Mouse (Mus musculus) activated CD4-positive, CD25-positive, alpha-beta regulatory T cell, adult 4 months (primary cell): ENCODE data around the gene Ppef1. TPM values are rescaled to one million over a fixed set of nuclear protein-coding genes. Genes with fewer than 3 reads are reported as not detected.
A peak's percentile ranks its signal among the peaks of the same experiment; 100 is the strongest.
"Not testable (repeated sequence)": the region's sequence is repeated elsewhere in the genome, so short reads cannot be mapped to it uniquely, and the experiment has no call there.

ENCODE experiments used
- ATAC-seq: one replicate; pipeline ENCODE4 v1.8.0; 2017
- polyA plus RNA-seq, 2 experiments: library from polyadenylated mRNA; unstranded; fragments of 100-300 nt; shearing (Covaris generic); gene quantifications; one replicate each; pipeline ENCODE4 v1.2.1; 2017

Ppef1 gene
- not detected for polyA plus RNA-seq

DNA sequence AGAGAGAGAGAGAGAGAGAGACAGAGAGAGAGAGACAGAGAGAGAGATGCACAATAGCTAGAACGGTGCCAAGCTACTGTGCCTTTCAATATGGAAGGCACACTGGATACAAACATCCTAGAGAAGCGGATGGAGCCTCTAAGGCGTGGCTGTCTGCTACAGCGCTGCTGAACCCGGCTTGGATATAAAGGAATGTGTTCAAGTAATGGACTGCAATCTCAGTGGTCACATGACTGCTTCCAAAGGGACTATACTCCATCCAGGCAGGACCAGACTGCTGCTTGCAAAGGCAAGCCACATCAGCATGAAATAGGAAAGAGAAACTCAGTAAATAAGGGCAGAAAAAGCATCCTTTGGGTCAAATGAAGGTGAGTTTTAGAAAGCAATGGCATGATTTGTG lies at the start of gene Ppef1:
Gene Ppef1 (minus strand): TSS at position 116 of the 400 bp plus-strand sequence.
- ATAC-seq: no peak

- no peak for ATAC-seq
Observed at GRCm38 (mm10) chrX:160782276-160782675, 46.7 kb upstream of the Ppef1 start.

- ATAC-seq: no peak
Observed at GRCm38 (mm10) chrX:160773033-160773432, 37.5 kb upstream of the Ppef1 start.

- not testable (repeated sequence) for ATAC-seq
Observed at GRCm38 (mm10) chrX:160769622-160770021, 34.1 kb upstream of the Ppef1 start.

GRCm38 (mm10) chrX:160767713-160768112 lies 32.1 kb upstream of the Ppef1 start, which contains the start of gene Rs1:
TSS of gene Rs1 (plus strand) at chrX:160768013.
- ATAC-seq: no peak

DNA sequence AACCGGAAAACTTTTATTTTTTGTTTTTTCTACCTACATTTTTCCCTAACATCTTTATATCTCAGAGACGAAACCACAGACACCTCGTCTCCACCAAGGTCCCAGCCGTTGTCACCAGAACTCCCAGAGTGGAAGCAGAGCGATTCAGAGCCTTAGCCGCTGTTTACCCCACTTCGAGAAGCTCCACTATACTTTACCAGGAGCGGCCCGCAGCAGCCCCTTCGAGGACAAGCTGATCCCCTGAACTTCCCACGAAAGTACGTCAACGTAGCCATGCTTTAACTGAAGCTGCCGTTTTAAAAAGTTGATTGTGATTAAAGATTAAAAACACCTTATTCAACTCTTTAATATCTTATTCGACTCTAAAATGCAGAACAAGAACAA lies 30.7 kb upstream of the Ppef1 start:
- ATAC-seq: peak; percentile 41

- ATAC-seq: peak; percentile 94
Observed at GRCm38 (mm10) chrX:160765389-160766232, 30.0 kb upstream of the Ppef1 start.

- ATAC-seq: no peak
Observed at GRCm38 (mm10) chrX:160750808-160751207, 15.2 kb upstream of the Ppef1 start.

DNA sequence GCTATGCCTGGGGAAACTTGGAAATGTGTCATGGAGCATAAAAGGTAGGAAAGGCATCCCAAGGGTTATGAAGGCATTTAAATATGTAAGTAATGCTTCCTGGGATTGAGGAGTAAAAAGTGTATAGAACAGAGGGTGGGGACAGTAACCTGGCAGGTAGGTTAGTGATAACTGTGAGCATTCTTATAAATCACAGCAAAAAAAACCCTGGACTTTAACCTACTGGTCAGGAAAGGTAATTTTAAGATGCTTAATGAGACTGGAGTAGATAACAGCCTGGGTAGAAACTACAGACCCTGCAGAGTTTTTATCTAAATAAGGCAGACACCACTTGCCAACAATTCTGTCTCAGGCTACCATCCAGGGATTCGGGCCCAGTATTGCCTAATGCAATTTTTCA lies 13.1 kb upstream of the Ppef1 start:
- ATAC-seq: no peak

DNA sequence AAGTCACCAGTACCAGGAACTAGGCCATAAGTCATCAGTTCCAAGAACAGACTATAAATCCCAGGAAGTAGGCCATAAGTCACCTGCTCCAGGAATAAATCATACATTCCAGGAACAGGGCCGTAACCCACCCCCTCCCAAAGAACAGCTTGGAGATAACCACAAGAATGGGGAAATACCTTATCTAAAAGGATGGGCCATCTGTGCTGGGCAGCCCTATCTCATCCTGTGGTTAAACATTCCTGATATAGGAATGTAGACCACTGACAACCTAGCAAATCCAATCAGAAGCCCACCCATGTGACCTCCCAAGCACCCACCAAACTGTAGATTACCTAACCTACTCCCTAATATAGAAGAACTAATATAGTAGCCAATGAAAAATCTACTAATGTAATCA lies 9.8 kb upstream of the Ppef1 start:
- no peak for ATAC-seq

- no peak for ATAC-seq
Observed at GRCm38 (mm10) chrX:160699171-160699570, 36.4 kb downstream of the Ppef1 start.

DNA sequence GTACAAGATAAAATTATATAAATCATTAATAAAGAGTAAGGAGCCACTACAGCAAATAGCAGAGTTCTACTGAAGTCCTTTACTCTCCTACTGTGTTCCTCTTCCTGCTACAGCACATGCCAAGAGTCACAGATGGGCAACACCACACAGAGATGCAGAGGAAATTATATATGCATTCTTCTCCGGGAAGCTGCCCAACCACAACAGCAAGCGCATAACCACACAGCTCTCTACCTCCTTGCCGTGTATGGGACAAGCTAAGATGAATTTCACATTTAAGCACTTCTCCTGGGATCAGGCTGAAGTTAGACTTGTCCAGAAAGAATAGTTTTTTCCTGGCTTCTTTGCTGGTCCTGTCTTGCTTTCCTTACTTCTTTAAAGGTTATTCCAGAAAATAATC lies 44.0 kb downstream of the Ppef1 start:
- ATAC-seq: no peak

GRCm38 (mm10) chrX:160690094-160690493 lies 45.5 kb downstream of the Ppef1 start:
- no peak for ATAC-seq

DNA sequence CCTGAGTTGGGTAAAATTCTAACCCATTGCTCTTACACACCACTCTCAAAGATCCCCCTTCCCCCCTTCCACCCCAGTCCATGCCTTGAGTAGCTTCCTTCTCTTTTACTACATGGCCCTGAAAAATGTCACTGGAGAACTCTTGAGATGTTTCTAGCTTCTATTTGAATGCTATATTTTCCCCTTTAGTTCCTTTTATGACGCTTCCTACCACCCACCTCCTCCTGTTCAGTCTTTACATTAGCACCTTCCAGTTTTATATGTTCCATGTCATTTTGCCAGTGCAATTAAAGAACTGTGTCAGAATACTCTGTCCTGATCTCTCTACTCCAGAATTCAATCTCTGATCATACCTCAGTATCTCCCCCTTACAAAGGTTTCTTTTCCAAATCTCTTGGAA lies 65.6 kb downstream of the Ppef1 start:
- no peak for ATAC-seq

- no peak for ATAC-seq
Observed at GRCm38 (mm10) chrX:160610882-160611644, 124.5 kb downstream of the Ppef1 start.

DNA sequence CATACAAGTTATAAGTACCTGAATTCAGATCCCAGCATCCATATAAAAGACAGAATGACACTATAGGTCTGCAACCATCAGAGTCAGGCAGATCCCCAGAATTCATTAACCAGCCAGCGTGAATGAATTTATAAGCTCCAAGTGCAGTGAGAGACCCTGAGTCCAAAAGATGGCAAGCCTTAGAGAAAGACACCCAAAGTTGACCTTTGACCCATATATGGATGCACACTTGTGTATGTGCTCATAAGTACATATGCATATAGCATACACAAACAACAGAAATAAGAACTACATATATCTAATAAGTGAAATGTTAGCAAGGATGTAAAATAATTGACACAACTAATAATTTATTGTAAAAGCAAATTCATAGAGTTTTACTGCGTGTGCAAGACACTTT lies 125.1 kb downstream of the Ppef1 start:
- no peak for ATAC-seq

DNA sequence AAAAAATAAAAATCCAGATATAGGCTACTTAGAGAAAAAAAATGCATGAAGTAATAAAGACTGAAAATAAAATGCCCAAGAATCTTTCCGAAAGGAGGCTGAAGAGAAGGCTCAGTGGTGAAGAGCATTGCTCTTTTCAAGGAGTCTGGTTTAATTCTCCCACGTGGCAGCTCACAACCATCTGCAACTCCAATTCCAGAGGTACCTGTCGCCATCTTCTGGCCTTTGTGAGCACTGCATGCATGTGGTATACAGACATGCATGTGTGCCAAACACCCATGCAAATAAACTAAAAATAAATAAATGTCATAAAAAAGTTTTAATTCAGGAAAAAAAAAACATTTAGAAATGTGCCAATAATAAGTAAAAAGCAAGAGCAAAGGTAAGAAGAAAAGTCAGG lies 125.7 kb downstream of the Ppef1 start:
- no peak for ATAC-seq

DNA sequence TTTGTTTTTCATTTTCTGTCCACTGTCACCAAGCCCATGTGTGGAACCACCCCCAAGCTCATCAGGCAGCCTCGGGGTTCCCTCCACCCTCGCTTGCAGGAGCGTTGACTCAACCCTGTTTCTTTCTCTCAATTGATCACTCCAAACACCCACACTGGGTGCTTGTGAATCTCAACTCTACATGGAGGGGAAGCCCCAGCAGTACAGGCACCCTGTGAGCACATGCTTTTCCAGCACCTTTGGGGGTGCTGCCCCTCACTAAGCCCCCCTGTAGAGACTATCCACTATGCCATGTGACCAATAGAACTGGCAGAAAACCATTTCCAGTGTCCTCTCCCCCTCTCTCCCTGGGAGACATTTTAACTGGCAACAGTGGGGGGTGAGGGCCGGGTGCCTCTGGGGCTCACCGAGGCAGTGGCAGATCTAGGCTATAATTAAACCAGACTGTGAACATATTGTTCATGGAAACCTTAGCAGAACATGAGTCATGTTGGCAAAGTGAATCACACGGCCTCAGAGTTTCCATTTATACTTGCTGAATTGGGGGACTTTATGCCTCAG lies 131.5 kb downstream of the Ppef1 start:
- peak; percentile 75 for ATAC-seq

DNA sequence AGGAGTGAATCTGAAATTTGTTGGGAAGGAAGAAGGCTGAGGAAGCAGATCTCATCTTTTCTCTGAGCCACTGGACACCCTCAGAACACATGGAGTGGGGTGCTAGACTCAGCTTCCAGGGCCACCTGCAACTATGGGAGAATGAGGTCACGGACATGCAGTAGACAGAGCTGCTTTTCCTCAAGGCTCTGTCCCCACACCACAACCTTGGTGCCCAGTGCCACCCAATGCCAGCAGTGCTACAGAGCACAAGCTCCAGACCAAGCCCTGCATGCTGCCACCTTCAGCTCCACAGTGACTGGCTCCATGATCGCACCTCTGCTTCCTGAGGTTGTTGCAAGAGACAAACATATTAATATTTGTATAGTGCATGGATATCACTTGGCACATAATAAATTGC lies 132.2 kb downstream of the Ppef1 start:
- ATAC-seq: no peak

DNA sequence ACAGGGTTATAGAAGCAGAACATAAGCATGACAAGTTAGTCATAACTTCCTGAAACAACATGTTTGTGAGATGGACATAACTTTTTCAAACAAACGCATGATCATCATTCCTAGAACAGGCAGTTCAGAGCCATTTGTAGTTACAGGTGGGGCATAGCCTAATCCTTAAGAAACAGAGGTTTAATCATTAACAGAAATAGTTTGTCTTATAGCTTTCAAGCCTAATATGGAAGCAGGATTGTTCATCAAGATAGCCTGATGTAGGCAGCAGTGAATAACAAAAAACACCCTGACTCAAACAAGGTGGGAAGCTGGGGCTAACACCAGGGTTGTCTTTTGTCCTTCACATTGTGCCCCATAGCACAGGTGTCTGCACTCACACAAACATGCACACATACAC lies 132.8 kb downstream of the Ppef1 start:
- no peak for ATAC-seq

GRCm38 (mm10) chrX:160601053-160601452 lies 134.5 kb downstream of the Ppef1 start:
- ATAC-seq: no peak

- ATAC-seq: no peak
Observed at GRCm38 (mm10) chrX:160598562-160599458, 136.8 kb downstream of the Ppef1 start.
